Mouse (Mus musculus): Measurements from ENCODE around the gene Rabl3.

The Rabl3 gene

GRCm38 (mm10) chr16:37546312-37546711 lies 6.6 kb downstream of the Rabl3 start:
- DNase-seq (ENCODE audit: inconsistent ontology term), result no peak

GRCm38 (mm10) chr16:37550266-37550665 lies 10.6 kb downstream of the Rabl3 start:
- no peak for DNase-seq (ENCODE audit: inconsistent ontology term)

GRCm38 (mm10) chr16:37550981-37551380 lies 11.3 kb downstream of the Rabl3 start:
- DNase-seq (ENCODE audit: inconsistent ontology term), result no peak

- DNase-seq (ENCODE audit: inconsistent ontology term), result no peak
These were observed 13.1 kb downstream of the Rabl3 start for GRCm38 (mm10) chr16:37552824-37553223.

- no peak for DNase-seq (ENCODE audit: inconsistent ontology term)
These were observed 22.7 kb downstream of the Rabl3 start for GRCm38 (mm10) chr16:37562414-37562813.

- DNase-seq (ENCODE audit: inconsistent ontology term), result no peak
These were observed 23.3 kb downstream of the Rabl3 start for GRCm38 (mm10) chr16:37562961-37563360.

- DNase-seq (ENCODE audit: inconsistent ontology term), result no peak
These were observed 25.4 kb downstream of the Rabl3 start for GRCm38 (mm10) chr16:37565117-37565516.

- no peak for DNase-seq (ENCODE audit: inconsistent ontology term)
These were observed 26.4 kb downstream of the Rabl3 start for GRCm38 (mm10) chr16:37566107-37566506.

GRCm38 (mm10) chr16:37567113-37568050 lies 27.7 kb downstream of the Rabl3 start:
- DNase-seq (ENCODE audit: inconsistent ontology term), result peak; percentile 7

- DNase-seq (ENCODE audit: inconsistent ontology term), result no peak
These were observed 31.9 kb downstream of the Rabl3 start for GRCm38 (mm10) chr16:37571554-37571953.

- DNase-seq (ENCODE audit: inconsistent ontology term), result no peak
These were observed 32.6 kb downstream of the Rabl3 start for GRCm38 (mm10) chr16:37572117-37572754.

GRCm38 (mm10) chr16:37573061-37573460 lies 33.4 kb downstream of the Rabl3 start:
- DNase-seq (ENCODE audit: inconsistent ontology term), result no peak

GRCm38 (mm10) chr16:37575325-37575724 lies 35.6 kb downstream of the Rabl3 start:
- DNase-seq (ENCODE audit: inconsistent ontology term), result no peak

- DNase-seq (ENCODE audit: inconsistent ontology term), result no peak
These were observed 39.9 kb downstream of the Rabl3 start for GRCm38 (mm10) chr16:37579591-37579990.

GRCm38 (mm10) chr16:37579994-37580393 lies 40.3 kb downstream of the Rabl3 start, which contains the start of gene Hgd:
Gene Hgd (plus strand): TSS chr16:37580153.
- no peak for DNase-seq (ENCODE audit: inconsistent ontology term)

- DNase-seq (ENCODE audit: inconsistent ontology term), result no peak
These were observed 41.0 kb downstream of the Rabl3 start for GRCm38 (mm10) chr16:37580651-37581050.

GRCm38 (mm10) chr16:37581901-37582300 lies 42.2 kb downstream of the Rabl3 start:
- DNase-seq (ENCODE audit: inconsistent ontology term), result no peak

GRCm38 (mm10) chr16:37583306-37583705 lies 43.6 kb downstream of the Rabl3 start:
- no peak for DNase-seq (ENCODE audit: inconsistent ontology term)

- DNase-seq (ENCODE audit: inconsistent ontology term), result no peak
These were observed 44.1 kb downstream of the Rabl3 start for GRCm38 (mm10) chr16:37583801-37584200.

GRCm38 (mm10) chr16:37584218-37585035 lies 44.7 kb downstream of the Rabl3 start:
- peak; percentile 88 for DNase-seq (ENCODE audit: inconsistent ontology term)

GRCm38 (mm10) chr16:37585129-37585563 lies 45.5 kb downstream of the Rabl3 start:
- no peak for DNase-seq (ENCODE audit: inconsistent ontology term)

GRCm38 (mm10) chr16:37590921-37591320 lies 51.2 kb downstream of the Rabl3 start:
- DNase-seq (ENCODE audit: inconsistent ontology term), result peak; percentile 27

Data from Muller cell, postnatal 12 days (primary cell).